Mouse (Mus musculus): ENCODE data around the gene Platr25. TPM values are rescaled to one million over a fixed set of nuclear protein-coding genes. Genes with fewer than 3 reads are reported as not detected.

Platr25 gene
- polyA plus RNA-seq (2017; shearing (Covaris generic)): 7.5 TPM

DNA sequence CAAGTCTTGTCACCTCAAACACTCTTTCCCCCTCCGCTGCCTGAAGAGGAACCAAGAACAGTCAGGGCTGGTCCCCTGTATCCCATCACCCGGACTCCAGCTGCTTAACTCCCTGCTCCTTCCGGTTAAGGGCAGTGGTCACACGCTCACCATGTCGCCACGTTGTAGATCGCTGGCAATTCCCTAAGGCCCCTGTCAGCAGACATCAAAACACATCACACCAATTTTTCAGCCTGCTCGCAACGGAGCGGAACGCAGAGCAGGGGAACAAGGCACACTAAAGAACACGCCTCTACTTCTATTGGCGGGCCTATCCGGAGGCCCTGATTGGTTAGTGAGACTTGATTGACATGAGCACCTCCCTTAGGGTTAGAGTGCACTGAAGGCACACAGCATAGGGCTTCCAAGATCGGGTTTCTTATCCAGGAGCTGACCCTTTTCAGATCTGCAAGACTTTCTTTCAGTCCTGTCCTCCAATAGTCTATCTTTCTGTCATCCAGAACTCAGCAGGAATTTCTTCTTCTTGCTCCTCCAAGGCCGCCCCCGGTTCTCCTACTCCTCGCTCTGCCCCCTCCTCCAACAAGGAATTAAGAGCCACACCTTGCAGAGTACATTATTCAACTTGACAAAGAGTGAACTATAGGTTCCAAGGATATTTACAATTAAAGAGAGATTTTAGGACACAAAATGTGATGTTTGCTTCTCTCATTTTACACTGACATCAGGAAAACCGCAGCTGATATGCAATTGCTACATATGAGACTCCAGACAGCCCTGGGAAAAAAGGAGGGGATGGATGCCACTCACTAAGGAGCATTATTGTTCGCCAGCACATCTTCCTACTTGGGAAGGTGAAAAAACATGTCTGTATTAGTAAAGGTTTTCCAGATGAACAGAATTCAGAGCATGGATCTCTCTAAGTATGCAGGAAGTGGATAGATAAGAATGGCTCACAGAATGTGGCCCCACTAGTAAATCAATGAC, at the start of gene Platr25:
Gene Platr25 (minus strand): TSS at position 278 of the 984 bp plus-strand sequence.

GRCm38 (mm10) chr13:62785199-62786134, 25.0 kb upstream of the Platr25 start, which contains the start of gene Gm5141:
Gene Gm5141, minus strand, starts transcription at chr13:62785808.

DNA sequence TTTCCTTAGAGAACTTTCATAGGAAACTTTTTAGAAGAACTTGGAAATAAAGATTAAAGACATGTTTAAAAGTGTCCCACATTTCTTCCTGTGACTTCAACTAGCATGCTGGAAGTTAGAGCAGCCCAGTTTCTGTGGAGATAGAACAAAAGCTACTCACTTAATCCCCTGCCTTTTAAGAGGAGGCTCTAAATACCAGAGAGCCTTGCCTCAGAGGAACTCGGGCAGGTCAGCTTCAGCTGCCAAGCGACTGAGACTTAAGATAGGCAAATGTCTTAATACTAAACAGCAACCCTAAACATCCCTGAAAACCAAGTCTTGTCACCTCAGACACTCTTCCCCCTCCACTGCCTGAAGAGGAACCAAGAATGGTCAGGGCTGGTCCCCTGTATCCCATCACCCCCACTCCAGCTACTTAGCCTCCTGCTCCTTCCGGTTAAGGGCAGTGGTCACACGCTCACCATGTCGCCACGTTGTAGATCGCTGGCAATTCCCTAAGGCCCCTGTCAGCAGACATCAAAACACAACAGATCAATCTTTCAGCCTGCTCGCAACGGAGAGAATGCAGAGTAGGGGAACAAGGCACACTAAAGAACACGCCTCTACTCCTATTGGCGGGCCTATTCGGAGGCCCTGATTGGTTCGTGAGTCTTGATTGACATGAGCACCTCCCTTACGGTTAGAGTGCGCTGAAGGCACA, 136.8 kb downstream of the Platr25 start, which contains the start of gene 6720489N17Rik:
Gene 6720489N17Rik (minus strand): TSS at position 606 of the 700 bp plus-strand sequence.

Other genes starting within 250 kb of the Platr25 start
- not detected for gene Zfp935, start 202.2 kb downstream of the Platr25 start, polyA plus RNA-seq (2017; shearing (Covaris generic))
- gene Zfp934, start 189.5 kb downstream of the Platr25 start, polyA plus RNA-seq (2017; shearing (Covaris generic)): 3.6 TPM
- gene 6720489N17Rik, start 136.5 kb downstream of the Platr25 start, polyA plus RNA-seq (2017; shearing (Covaris generic)): 0.75 TPM
- 0.79 TPM for gene Gm5141, start 25.1 kb upstream of the Platr25 start, polyA plus RNA-seq (2017; shearing (Covaris generic))
- not detected for gene Fbp2, start 97.7 kb upstream of the Platr25 start, polyA plus RNA-seq (2017; shearing (Covaris generic))
- not detected for gene Fbp1, start 127.6 kb upstream of the Platr25 start, polyA plus RNA-seq (2017; shearing (Covaris generic))
- 93.1 TPM for gene 2010111I01Rik, start 204.2 kb upstream of the Platr25 start, polyA plus RNA-seq (2017; shearing (Covaris generic))

Data from effector memory CD4-positive, alpha-beta T cell, adult 5 months (primary cell).